Mouse (Mus musculus) bone marrow macrophage, adult 2 months (primary cell): ENCODE measurements at regions not wholly inside any gene's neighbourhood (a gene's known extent, or its start where the extent isn't known, plus 50 kb on each side); places are given as distances from the start of the nearest gene placed in this dataset.

Source experiments
- H3K27ac ChIP-seq: 2 replicates; pipeline ENCODE4 v1.5.1; 2012; ENCODE audit warnings: low read depth, low read length; ENCODE audit not compliant: insufficient read depth
- H3K4me1 ChIP-seq: 2 replicates; pipeline ENCODE4 v1.6.1; 2012; ENCODE audit warnings: low read length; ENCODE audit not compliant: control insufficient read depth, insufficient read depth
- H3K4me3 ChIP-seq: 2 replicates; pipeline ENCODE4 v1.5.1; 2012; ENCODE audit warnings: mild to moderate bottlenecking, low read length, moderate library complexity; ENCODE audit not compliant: insufficient read depth
- CTCF ChIP-seq: IDR thresholded peaks from 2 replicates; pipeline ENCODE4 v1.5.1; 2012; ENCODE audit warnings: low read depth, mild to moderate bottlenecking, low read length, moderate library complexity
- POLR2A ChIP-seq: IDR thresholded peaks from 2 replicates; pipeline ENCODE4 v1.6.1; 2012; ENCODE audit warnings: mild to moderate bottlenecking, low read depth, low read length, borderline replicate concordance

DNA sequence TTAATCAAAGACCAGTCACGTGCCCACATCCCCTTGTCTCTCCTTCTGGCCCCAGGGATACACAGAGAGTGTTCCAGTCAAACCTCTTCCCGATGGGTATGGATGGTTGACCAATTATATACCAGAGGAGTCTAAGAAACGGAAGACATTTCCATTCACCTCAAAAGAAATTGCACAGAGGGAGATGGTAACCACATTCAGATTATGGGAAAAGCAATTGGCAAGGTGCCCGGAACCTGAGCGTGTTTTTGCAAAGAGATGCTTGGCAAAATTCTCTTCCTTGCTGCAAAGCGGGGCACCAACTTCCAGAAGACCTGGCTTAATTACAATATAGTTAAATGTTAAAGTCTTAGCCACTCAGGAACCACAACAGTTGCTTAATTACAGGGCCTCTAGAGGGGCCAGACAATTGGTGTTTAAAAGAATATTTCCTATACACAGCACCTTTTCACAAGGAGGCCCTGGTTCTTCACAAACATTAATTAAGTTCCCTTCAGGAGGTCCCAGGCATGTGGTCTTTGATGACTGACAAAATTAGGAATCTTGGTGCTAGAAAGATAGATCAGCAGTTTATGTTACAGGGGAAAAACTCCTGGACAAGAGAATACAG lies 59.1 kb upstream of the Hs6st1 start:
- H3K27ac ChIP-seq, result no peak overlapping the region
- TF ChIP-seq POLR2A (no peak), CTCF (no peak)

DNA sequence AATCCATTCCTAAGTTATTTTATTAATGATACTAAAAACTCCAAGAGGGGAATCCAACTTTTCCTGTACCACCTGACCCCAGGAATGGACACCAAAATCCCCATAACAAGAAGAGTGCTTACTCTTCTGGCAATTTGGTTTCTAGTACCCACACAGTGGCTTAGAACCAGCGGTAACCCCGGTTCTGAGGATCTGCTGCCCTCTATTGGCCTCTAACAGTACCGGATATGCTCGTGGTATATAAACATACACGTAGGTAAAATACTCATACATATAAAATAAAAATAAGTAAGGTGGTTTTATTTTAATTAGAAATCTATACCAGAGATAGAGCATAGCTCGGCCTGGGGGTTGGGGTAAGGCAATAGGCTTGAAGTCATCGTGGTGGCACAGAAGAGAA lies 58.0 kb upstream of the Hs6st1 start:
- no peak overlapping the region for H3K4me3 ChIP-seq
- H3K27ac ChIP-seq, result no peak overlapping the region
- TF ChIP-seq POLR2A (no peak), CTCF (no peak; the same call in 1 of the 2 replicates)
- no peaks in the 10 kb centered on the region for H3K4me1 ChIP-seq

More for the DNA sequence above, 59.1 kb upstream of the Hs6st1 start:
- no peaks in the 10 kb centered on the region for H3K4me1 ChIP-seq
- H3K4me3 ChIP-seq, result no peak overlapping the region

DNA sequence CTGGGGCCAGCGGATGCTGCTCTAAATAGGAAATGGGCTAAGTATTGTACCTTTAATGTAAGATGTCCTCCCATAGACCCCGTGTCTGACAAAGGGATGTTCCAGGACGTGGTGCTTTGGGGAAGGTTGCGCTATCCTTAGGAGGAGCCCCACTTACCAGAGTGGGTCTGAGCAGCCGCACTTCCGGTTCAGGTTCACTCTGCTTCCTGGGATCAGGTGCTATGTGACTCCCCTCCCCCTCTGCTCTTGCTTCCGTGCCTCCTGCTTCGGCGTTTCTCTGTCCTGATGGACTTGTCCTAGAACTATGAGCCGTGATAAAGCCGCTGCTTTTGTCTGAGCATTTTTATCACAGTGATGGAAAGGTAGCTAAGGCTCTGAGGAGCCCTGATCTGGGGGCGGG lies 57.4 kb upstream of the Hs6st1 start:
- H3K4me1 ChIP-seq, result no peaks in the 10 kb centered on the region
- H3K27ac ChIP-seq, result no peak overlapping the region
- no peak overlapping the region for H3K4me3 ChIP-seq
- TF ChIP-seq POLR2A (no peak), CTCF (no peak)

DNA sequence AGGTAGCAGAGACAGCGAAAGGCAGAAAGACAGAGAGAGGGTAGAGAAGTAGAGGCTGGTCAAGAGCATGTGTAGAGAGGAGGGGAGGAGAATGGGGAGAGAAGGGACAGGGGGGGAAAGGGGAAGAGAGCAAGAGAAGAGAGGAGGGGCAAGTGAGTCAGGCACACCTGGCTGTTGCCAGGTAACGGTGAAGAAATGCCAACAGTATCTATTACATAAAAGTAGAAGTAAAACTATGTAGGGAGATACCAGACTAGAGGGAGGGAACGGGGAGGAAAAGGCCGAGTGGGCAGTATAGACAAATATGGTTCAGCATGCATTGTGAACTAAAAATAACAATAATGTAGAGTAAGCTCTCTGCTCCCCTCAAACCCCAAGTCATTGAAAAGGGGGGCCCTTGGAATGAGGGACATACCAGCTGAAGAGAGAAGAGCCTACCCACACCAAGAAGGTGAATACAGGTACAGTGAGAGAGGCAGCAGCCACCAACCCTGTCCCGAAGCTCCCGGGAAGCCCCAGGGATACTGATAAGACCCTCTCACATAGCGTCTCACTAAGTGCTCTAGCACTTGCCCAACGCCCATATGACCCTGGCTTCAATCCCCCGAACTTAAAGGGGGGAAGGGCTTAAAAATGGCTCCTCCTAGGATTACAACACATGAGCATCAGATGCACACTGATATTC lies 56.0 kb upstream of the Hs6st1 start:
- no peak overlapping the region for H3K27ac ChIP-seq
- H3K4me3 ChIP-seq, result no peak overlapping the region
- no peaks in the 10 kb centered on the region for H3K4me1 ChIP-seq
- TF ChIP-seq POLR2A (no peak), CTCF (no peak)

DNA sequence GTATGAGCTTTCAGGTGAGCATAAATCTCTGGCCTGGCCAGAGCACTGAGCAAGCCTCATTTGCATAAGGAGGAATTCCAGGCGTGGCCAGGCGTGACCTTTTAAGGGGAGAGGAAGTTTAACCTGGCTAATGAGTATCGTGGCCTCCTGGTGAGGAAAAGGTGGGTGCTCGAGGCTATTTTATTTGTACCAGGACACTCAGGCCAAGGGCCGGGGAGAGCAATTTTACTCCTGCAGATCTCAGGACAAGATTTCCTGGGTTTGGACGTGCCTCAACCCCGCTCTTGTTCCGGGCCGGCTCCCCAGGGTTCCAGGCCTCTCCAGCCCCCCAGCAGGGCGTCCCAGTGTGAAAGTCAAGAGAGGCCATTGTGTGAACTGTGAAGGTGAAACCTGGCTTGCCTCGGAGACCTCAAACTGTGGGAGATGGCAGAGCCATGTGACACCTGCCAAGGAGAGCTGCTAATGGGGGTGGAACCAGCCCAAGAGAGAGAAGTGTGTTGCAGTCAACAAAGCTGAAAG lies 54.3 kb upstream of the Hs6st1 start:
- H3K4me1 ChIP-seq, result no peaks in the 10 kb centered on the region
- TF ChIP-seq POLR2A (no peak), CTCF (no peak)
- no peak overlapping the region for H3K27ac ChIP-seq
- H3K4me3 ChIP-seq, result no peak overlapping the region

DNA sequence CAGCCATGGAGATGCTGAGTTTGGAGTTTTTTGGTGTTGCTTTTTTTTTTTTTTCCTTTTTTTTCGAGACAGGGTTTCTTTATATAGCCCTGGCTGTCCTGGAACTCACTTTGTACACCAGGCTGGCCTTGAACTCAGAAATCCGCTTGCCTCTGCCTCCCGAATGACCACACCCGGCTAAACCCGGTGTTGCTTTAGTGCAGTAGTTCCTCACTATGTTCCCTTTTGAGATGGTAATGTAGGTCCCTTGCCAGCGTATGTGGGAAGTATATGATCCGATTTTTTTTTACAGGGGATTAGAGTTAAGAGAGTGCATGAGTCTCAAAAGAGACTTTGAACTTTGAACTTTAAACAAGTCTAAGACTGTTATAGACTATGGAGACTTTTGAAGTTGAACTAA lies 53.8 kb upstream of the Hs6st1 start:
- no peak overlapping the region for H3K27ac ChIP-seq
- H3K4me3 ChIP-seq, result no peak overlapping the region
- TF ChIP-seq CTCF (no peak), POLR2A (no peak)
- H3K4me1 ChIP-seq, result no peaks in the 10 kb centered on the region

DNA sequence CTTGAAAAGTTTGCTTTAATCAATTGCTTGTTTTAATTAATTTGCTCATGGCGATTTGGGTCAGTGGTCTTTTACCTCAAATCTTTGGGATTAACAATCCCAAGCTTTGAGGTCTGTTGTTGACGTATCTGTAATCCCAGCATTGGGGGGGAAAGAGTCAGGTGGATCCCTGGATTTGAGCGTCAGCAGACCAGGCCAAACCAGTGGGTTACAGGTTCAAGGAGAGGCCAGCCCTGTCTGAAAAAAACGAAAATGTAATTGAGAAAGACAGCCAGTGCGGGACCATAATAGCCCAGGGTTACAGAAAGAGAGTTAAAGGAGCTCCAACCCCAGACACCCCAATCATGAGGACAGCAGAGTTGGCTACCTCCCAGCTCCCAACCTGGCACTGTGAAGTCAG lies 53.0 kb upstream of the Hs6st1 start:
- Histone ChIP-seq H3K4me3 (no peak overlapping the region), H3K27ac (no peak overlapping the region), H3K4me1 (no peaks in the 10 kb centered on the region)
- TF ChIP-seq POLR2A, result no peak
- no peak for TF ChIP-seq CTCF

DNA sequence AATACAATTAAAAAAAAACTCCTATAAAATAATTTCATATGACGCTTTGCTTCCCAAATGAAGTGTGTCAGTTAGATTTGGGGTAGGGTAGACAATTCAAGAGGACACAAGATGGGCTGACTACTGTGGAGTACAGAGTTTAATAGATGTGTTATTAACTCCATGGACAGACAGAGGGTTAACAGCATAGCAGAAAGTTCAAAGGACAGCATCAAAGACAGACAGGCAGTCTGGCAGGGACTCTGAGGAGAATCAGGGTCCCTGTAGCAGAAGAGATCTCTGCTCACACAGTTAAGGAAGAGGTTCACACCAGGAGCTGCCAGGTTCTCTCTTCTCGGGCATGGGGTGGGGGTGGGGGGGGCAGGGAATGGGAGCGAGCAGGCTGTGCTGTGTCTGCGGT lies 51.6 kb upstream of the Hs6st1 start:
- Histone ChIP-seq H3K4me1 (no peaks in the 10 kb centered on the region), H3K4me3 (no peak overlapping the region), H3K27ac (no peak overlapping the region)
- TF ChIP-seq CTCF (no peak), POLR2A (no peak)

DNA sequence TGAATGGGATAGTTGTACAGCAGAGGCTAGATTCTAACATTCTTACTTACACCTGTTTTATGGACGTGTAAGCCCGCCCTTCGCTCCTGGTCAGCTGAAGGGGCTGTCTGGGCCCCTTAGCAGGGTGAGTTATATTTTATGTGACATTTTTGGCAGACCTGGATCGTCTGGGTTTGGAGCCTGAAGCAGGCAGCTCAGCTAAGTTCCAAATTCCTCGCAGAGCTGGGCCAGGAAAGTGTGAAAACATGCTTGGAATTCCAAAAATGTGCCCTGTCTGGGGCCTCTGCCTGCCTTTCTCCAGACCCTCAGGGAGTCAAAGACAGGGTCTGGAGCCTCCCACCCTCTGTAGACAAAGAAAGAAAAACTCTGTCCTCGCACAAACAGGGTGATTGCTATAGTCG lies 51.1 kb upstream of the Hs6st1 start:
- no peak overlapping the region for H3K27ac ChIP-seq

DNA sequence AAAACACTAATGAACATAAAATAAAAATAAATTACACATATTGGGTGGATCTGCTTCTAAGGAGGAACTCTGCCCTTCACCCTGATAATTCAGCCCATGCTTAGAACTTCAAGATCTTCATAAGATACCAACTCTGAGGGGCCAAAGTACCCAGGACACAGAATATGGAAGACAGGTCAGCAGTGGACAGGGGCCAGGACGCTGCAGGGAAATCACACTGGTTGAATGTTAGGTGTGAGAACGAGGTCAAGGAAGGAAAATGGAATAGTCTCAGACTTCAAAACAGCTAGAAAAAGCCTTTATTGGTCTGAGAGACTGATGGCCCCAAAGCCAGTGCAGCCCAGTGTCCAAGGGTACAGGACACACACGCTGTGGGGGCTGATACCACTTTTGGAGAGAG lies 50.5 kb upstream of the Hs6st1 start:
- H3K4me1 ChIP-seq, result no peaks in the 10 kb centered on the region
- TF ChIP-seq POLR2A (no peak), CTCF (no peak)
- H3K4me3 ChIP-seq, result no peak overlapping the region
- H3K27ac ChIP-seq, result no peak overlapping the region

More for the DNA sequence above, 51.1 kb upstream of the Hs6st1 start:
- H3K4me3 ChIP-seq, result no peak overlapping the region
- no peak for TF ChIP-seq CTCF
- TF ChIP-seq POLR2A, result no peak
- no peaks in the 10 kb centered on the region for H3K4me1 ChIP-seq
